Mouse (Mus musculus): ENCODE measurements at regions not wholly inside any gene's neighbourhood (a gene's known extent, or its start where the extent isn't known, plus 50 kb on each side); places are given as distances from the start of the nearest gene placed in this dataset.

GRCm38 (mm10) chr6:98666388-98666989 lies 323.9 kb upstream of the Gm765 start:
- no peak overlapping the region for H3K9ac ChIP-seq
- no peaks in the 10 kb centered on the region for H3K9me3 ChIP-seq
- H3K4me3 ChIP-seq = no peak overlapping the region
- ATAC-seq (ENCODE audit: insufficient number of reproducible peaks, insufficient read depth, low FRiP score, low TSS enrichment, low read depth) = no peak
- peak overlapping the region; percentile 11 for H3K4me2 ChIP-seq
- no peak overlapping the region; the same call in 1 of the 2 replicates for H3K27ac ChIP-seq
- 0 out of 2 replicates have a peak, but pooled peaks cover 4% of the 10 kb centered on the region for H3K27me3 ChIP-seq
- peaks cover 5% of the 10 kb centered on the region; the same call in 1 of the 2 replicates for H3K4me1 ChIP-seq
- 25% methylated on average over 11 of the region's 11 CpGs for WGBS
- no peaks in the 10 kb centered on the region for H3K36me3 ChIP-seq

- H3K36me3 ChIP-seq = no peaks in the 10 kb centered on the region
- no peaks in the 10 kb centered on the region for H3K9me3 ChIP-seq
- H3K4me2 ChIP-seq = no peak overlapping the region
- H3K9ac ChIP-seq = no peak overlapping the region
- WGBS = 84% methylated on average over 3 of the region's 3 CpGs
- no peak for ATAC-seq (ENCODE audit: insufficient number of reproducible peaks, insufficient read depth, low FRiP score, low TSS enrichment, low read depth)
- no peak overlapping the region for H3K27ac ChIP-seq
- no peak overlapping the region for H3K4me3 ChIP-seq
- H3K4me1 ChIP-seq = no peaks in the 10 kb centered on the region
- no peaks in the 10 kb centered on the region for H3K27me3 ChIP-seq
Measured at GRCm38 (mm10) chr6:98651827-98652226, 309.3 kb upstream of the Gm765 start.

DNA sequence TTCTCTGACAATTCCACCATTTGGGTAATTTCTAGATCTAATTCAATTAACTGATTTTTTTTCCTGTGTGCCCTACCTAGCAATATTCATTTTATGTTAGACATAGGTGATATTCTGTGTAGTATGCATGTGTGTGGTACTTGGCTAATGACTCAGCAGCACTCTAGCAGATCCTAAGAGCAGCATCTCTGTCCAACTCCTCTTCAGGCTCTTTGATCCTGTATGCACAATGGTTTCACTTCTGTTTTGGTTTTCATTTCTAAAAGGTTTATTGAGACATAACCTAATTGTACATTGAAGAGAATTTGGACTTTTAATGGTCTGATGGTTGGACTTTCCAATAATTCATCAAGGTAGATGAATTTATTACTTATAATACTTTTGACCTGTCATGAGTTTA lies 308.8 kb upstream of the Gm765 start:
- Histone ChIP-seq H3K4me2 (no peak overlapping the region), H3K27ac (no peak overlapping the region), H3K9me3 (no peaks in the 10 kb centered on the region), H3K27me3 (no peaks in the 10 kb centered on the region), H3K4me3 (no peak overlapping the region), H3K9ac (no peak overlapping the region), H3K36me3 (no peaks in the 10 kb centered on the region), H3K4me1 (no peaks in the 10 kb centered on the region)
- ATAC-seq (ENCODE audit: insufficient number of reproducible peaks, insufficient read depth, low FRiP score, low TSS enrichment, low read depth) = no peak

DNA sequence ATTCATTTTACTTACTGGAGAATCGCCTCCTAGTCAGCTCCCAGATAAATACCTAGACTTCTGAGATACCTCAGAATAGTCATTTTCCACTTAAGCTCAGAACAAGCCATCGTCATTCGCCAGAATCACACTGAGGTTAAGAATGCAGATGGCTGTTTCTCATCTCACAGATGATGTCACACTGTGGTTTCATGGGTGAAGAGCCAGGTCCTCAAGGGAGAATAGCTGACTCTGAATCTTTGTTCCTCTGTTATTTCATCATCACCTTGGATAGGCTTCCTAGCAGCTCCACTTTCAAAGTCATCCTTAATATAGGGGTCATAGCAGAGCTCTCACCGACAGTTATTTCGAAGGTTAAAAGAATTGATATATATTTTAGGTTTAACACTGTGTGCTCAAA lies 297.8 kb upstream of the Gm765 start:
- Histone ChIP-seq H3K36me3 (no peaks in the 10 kb centered on the region), H3K27me3 (peaks cover 5% of the 10 kb centered on the region; the same call in 1 of the 2 replicates), H3K9ac (no peak overlapping the region), H3K4me1 (no peaks in the 10 kb centered on the region), H3K4me2 (no peak overlapping the region), H3K9me3 (no peaks in the 10 kb centered on the region), H3K27ac (no peak overlapping the region), H3K4me3 (no peak overlapping the region)
- ATAC-seq (ENCODE audit: insufficient number of reproducible peaks, insufficient read depth, low FRiP score, low TSS enrichment, low read depth) = no peak
- 80% methylated on average over 5 of the region's 5 CpGs for WGBS

DNA sequence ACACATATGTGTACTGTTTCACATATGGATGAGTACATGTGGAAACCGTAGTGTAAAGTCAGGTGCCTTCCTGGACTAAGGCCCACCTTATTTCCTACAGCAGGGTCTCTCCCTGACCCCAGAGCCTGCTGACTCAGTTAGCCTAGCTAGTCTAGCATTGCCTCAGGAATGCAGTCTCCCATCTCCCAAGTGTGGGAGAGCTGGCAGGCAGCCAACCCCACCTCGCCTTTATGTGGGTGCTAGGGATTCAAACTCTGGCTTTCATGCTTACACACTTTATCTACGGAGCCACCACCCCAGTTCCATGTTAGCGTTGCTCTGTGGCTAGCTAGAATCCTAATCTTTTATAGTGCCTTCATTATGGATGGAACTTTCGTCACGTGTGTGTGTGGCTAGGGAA lies 293.3 kb upstream of the Gm765 start:
- ATAC-seq (ENCODE audit: insufficient number of reproducible peaks, insufficient read depth, low FRiP score, low TSS enrichment, low read depth) = no peak
- Histone ChIP-seq H3K4me3 (no peak overlapping the region), H3K27ac (no peak overlapping the region), H3K36me3 (no peaks in the 10 kb centered on the region), H3K4me1 (peaks cover 19% of the 10 kb centered on the region), H3K27me3 (peaks cover 10% of the 10 kb centered on the region), H3K9ac (no peak overlapping the region), H3K9me3 (no peaks in the 10 kb centered on the region), H3K4me2 (no peak overlapping the region)
- WGBS = 82% methylated on average over 6 of the region's 6 CpGs

- WGBS = 10% methylated on average over 18 of the region's 18 CpGs
- H3K9ac ChIP-seq = no peak overlapping the region
- no peaks in the 10 kb centered on the region for H3K36me3 ChIP-seq
- ATAC-seq (ENCODE audit: insufficient number of reproducible peaks, insufficient read depth, low FRiP score, low TSS enrichment, low read depth) = no peak
- H3K9me3 ChIP-seq = no peaks in the 10 kb centered on the region
- peak overlapping the region; percentile 28; the same call in 1 of the 2 replicates for H3K27ac ChIP-seq
- peak overlapping the region; percentile 54 for H3K4me2 ChIP-seq
- H3K4me1 ChIP-seq = peaks cover 19% of the 10 kb centered on the region
- peaks cover 10% of the 10 kb centered on the region for H3K27me3 ChIP-seq
- H3K4me3 ChIP-seq = peak overlapping the region; percentile 23; the same call in 1 of the 2 replicates
Measured at GRCm38 (mm10) chr6:98632278-98633063, 289.9 kb upstream of the Gm765 start.

DNA sequence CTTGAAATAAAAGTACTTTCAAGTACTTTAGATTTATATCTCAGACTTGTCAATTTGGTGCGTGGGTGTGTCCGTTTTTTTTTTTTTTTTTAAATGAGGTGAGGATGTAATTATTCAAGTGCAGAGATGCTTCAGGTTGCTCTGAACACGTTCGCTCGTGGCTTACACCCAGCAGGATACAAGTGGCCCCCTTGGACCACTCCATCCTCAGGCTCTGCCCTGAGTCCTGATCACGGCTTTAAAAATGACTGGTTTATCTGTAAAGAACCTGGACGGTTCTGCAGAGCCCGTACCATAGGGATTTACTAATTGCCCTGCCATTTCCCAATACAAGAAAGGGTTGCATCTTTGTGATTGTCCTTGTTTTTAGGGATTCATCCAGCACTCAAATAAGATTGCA lies 288.7 kb upstream of the Gm765 start:
- H3K27ac ChIP-seq = no peak overlapping the region
- no peak for ATAC-seq (ENCODE audit: insufficient number of reproducible peaks, insufficient read depth, low FRiP score, low TSS enrichment, low read depth)

DNA sequence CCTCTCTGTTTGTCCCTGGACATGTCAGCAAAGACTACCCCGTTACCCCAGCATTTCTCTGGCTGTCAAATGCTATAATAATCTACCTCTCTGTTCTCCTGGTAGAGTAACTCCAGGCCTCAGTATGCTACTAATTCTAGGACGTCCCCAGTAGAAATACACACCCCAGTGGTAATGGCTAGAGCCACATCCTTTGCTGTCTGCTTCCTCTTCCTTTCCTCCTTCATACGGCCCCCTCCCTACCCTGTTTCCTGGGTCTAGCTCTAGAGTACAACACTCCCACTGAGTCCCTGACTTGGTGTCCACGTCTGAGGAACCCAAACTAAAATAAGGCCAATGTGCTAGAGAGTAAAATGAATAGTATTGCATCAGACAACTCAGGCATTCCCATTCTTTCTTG lies 287.1 kb upstream of the Gm765 start:
- 62% methylated on average over 4 of the region's 4 CpGs for whole genome bisulfite sequencing
- Histone ChIP-seq H3K9ac (no peak overlapping the region), H3K27me3 (peaks cover 5% of the 10 kb centered on the region), H3K4me1 (peaks cover 24% of the 10 kb centered on the region), H3K9me3 (no peaks in the 10 kb centered on the region), H3K4me3 (no peak overlapping the region), H3K36me3 (no peaks in the 10 kb centered on the region), H3K27ac (no peak overlapping the region), H3K4me2 (no peak overlapping the region)
- no peak for ATAC-seq (ENCODE audit: insufficient number of reproducible peaks, insufficient read depth, low FRiP score, low TSS enrichment, low read depth)

More for the DNA sequence above, 288.7 kb upstream of the Gm765 start:
- no peaks in the 10 kb centered on the region for H3K36me3 ChIP-seq
- H3K9me3 ChIP-seq = no peaks in the 10 kb centered on the region
- H3K4me3 ChIP-seq = no peak overlapping the region
- peaks cover 19% of the 10 kb centered on the region for H3K4me1 ChIP-seq
- 58% methylated on average over 8 of the region's 8 CpGs for WGBS
- H3K4me2 ChIP-seq = no peak overlapping the region
- peaks cover 6% of the 10 kb centered on the region for H3K27me3 ChIP-seq
- H3K9ac ChIP-seq = no peak overlapping the region

GRCm38 (mm10) chr6:98626435-98626834 lies 283.9 kb upstream of the Gm765 start:
- Histone ChIP-seq H3K36me3 (no peaks in the 10 kb centered on the region), H3K4me1 (peaks cover 7% of the 10 kb centered on the region), H3K27ac (no peak overlapping the region), H3K4me2 (no peak overlapping the region), H3K9ac (no peak overlapping the region), H3K27me3 (peaks cover 2% of the 10 kb centered on the region), H3K9me3 (no peaks in the 10 kb centered on the region), H3K4me3 (no peak overlapping the region)
- no peak for ATAC-seq (ENCODE audit: insufficient number of reproducible peaks, insufficient read depth, low FRiP score, low TSS enrichment, low read depth)
- WGBS = 62% methylated on average over 10 of the region's 10 CpGs

GRCm38 (mm10) chr6:98620886-98621285 lies 278.3 kb upstream of the Gm765 start:
- ATAC-seq (ENCODE audit: insufficient number of reproducible peaks, insufficient read depth, low FRiP score, low TSS enrichment, low read depth) = no peak
- Histone ChIP-seq H3K4me3 (no peak overlapping the region), H3K9me3 (0 out of 2 replicates have a peak, but pooled peaks cover 3% of the 10 kb centered on the region), H3K4me2 (no peak overlapping the region), H3K27me3 (no peaks in the 10 kb centered on the region), H3K36me3 (no peaks in the 10 kb centered on the region), H3K9ac (no peak overlapping the region), H3K4me1 (peaks cover 5% of the 10 kb centered on the region; the same call in 1 of the 2 replicates), H3K27ac (no peak overlapping the region)
- WGBS = 87% methylated on average over 3 of the region's 3 CpGs

DNA sequence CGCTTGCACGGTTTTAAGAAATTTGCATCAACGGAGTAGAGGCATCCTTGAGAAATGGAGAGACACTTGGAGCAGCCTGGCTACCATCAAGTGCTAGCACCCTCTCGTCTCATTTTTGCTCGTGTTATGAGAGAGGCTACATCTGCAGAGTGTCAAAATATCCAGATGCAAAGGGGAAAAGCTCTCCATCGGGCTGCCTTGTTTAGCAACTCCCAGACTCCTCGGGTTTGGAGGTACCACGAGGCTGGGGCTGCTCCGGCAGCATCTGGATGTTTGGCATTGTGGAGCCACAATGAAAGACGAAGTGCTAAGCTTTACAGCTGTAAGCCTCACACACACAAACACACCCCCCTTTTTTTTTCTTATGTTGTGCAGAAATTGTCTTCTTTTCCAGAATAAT lies 270.5 kb upstream of the Gm765 start:
- Histone ChIP-seq H3K27ac (no peak overlapping the region), H3K4me3 (no peak overlapping the region), H3K4me2 (no peak overlapping the region), H3K36me3 (no peaks in the 10 kb centered on the region), H3K27me3 (no peaks in the 10 kb centered on the region; the same call in 1 of the 2 replicates), H3K9ac (no peak overlapping the region), H3K9me3 (no peaks in the 10 kb centered on the region), H3K4me1 (no peaks in the 10 kb centered on the region)
- ATAC-seq (ENCODE audit: insufficient number of reproducible peaks, insufficient read depth, low FRiP score, low TSS enrichment, low read depth) = no peak
- 81% methylated on average over 10 of the region's 10 CpGs for WGBS

- no peaks in the 10 kb centered on the region for H3K4me1 ChIP-seq
- WGBS = 57% methylated on average over 1 of the region's 1 CpGs
- no peaks in the 10 kb centered on the region; the same call in 1 of the 2 replicates for H3K27me3 ChIP-seq
- no peaks in the 10 kb centered on the region for H3K9me3 ChIP-seq
- no peak overlapping the region for H3K4me2 ChIP-seq
- ATAC-seq (ENCODE audit: insufficient number of reproducible peaks, insufficient read depth, low FRiP score, low TSS enrichment, low read depth) = no peak
- no peak overlapping the region for H3K4me3 ChIP-seq
- H3K36me3 ChIP-seq = no peaks in the 10 kb centered on the region
- H3K9ac ChIP-seq = no peak overlapping the region
- H3K27ac ChIP-seq = no peak overlapping the region
Measured at GRCm38 (mm10) chr6:98609133-98609532, 266.6 kb upstream of the Gm765 start.
